Mouse (Mus musculus) CH12.LX (cell line): Measurements from ENCODE around the gene Kif18b.

Experiments
- BHLHE40 ChIP-seq: IDR thresholded peaks from 2 replicates; pipeline ENCODE4 v1.6.1; 2011; ENCODE audit warnings: mild to moderate bottlenecking, low read depth, low read length, improper control_type of control experiment
- CHD2 ChIP-seq: IDR thresholded peaks from 2 replicates; pipeline ENCODE4 v1.6.1; 2011; ENCODE audit warnings: low read length, improper control_type of control experiment
- CTCF ChIP-seq, 2 experiments: IDR thresholded peaks in 1 of 2; conservative IDR thresholded peaks in 1 of 2; 2 replicates each; pipeline ENCODE4 v1.5.1; 2011 to 2012; ENCODE audit warnings: low read depth in 2 of 2, low read length in 2 of 2, improper control_type of control experiment in 1 of 2, inconsistent platforms in 1 of 2, mild to moderate bottlenecking in 1 of 2, moderate library complexity in 1 of 2
- EP300 ChIP-seq: IDR thresholded peaks from 2 replicates; pipeline ENCODE4 v1.6.1; 2011; ENCODE audit warnings: low read length, improper control_type of control experiment
- MXI1 ChIP-seq: IDR thresholded peaks from 2 replicates; pipeline ENCODE4 v1.6.1; 2011; ENCODE audit warnings: mild to moderate bottlenecking, low read depth, low read length, improper control_type of control experiment
- POLR2A ChIP-seq: IDR thresholded peaks from 2 replicates; pipeline ENCODE4 v1.6.1; 2011; ENCODE audit warnings: low read depth, mild to moderate bottlenecking, improper control_type of control experiment, low read length
- TBP ChIP-seq: conservative IDR thresholded peaks from 2 replicates; pipeline ENCODE4 v1.6.1; 2011; ENCODE audit warnings: low read depth, low read length, improper control_type of control experiment
- USF1 ChIP-seq: IDR thresholded peaks from 2 replicates; pipeline ENCODE4 v1.6.1; 2014; ENCODE audit warnings: low read depth, mild to moderate bottlenecking, inconsistent platforms, low read length, improper control_type of control experiment
- USF2 ChIP-seq: conservative IDR thresholded peaks from 2 replicates; pipeline ENCODE4 v1.6.1; 2011; ENCODE audit warnings: low read depth, low read length, improper control_type of control experiment
- ZNF384 ChIP-seq: IDR thresholded peaks from 2 replicates; pipeline ENCODE4 v1.6.1; 2012; ENCODE audit warnings: low read depth, low read length, improper control_type of control experiment, inconsistent platforms

GRCm38 (mm10) chr11:102948043-102948961 lies 23.4 kb upstream of the Kif18b start:
- no peak for TF ChIP-seq MXI1
- TF ChIP-seq TBP: no peak
- no peak for TF ChIP-seq USF1
- TF ChIP-seq EP300: no peak
- TF ChIP-seq CTCF (conservative IDR thresholded peaks at IDR 0.05 in 1 of 2, IDR thresholded peaks at IDR 0.05 in 1 of 2; ENCODE audit: low read depth in 2 of 2, low read length in 2 of 2): no peak
- no peak for TF ChIP-seq BHLHE40
- TF ChIP-seq USF2: no peak
- no peak for TF ChIP-seq ZNF384
- TF ChIP-seq CHD2: no peak
- TF ChIP-seq POLR2A: peak; percentile 55
